Comparison of ENCODE assay signal across 8 mouse cellular contexts in genomic region chr2:164443460-164444000, GRCm38 (mm10). TPM values are rescaled to one million over a fixed set of nuclear protein-coding genes. Genes with fewer than 3 reads are reported as not detected.
DNase-seq lines count a peak whose midpoint lies in the region; ATAC-seq and TF ChIP-seq lines count a peak whose summit lies in the region.

Gene Sdc4, minus strand, starts transcription at chr2:164443887.

- H3K36me3 ChIP-seq in thymus, adult 2 months (ENCODE audit: control insufficient read depth, insufficient read depth, low read length), result no peaks in the 10 kb centered on the region
- H3K36me3 ChIP-seq in embryonic facial prominence, embryonic 15.5 days, result no peaks in the 10 kb centered on the region
- H3K36me3 ChIP-seq in limb, embryonic 13.5 days, result no peaks in the 10 kb centered on the region
- H3K36me3 ChIP-seq in stomach, embryonic 14.5 days (ENCODE audit: control insufficient read depth, insufficient read depth, low read length), result no peaks in the 10 kb centered on the region

- no peak for DNase-seq in thymus, adult 2 months
- DNase-seq in thymus, postnatal 4 days, result no peak
- DNase-seq in heart, postnatal 14 days, result peak; percentile 16 to 31
- no peak for DNase-seq in cerebellum, postnatal 4 days (ENCODE audit: low spot score in 2 of 2)
- no peak for DNase-seq in frontal cortex, postnatal 36 days (ENCODE audit: low spot score in 2 of 2)

- H3K4me2 ChIP-seq in embryonic facial prominence, embryonic 15.5 days (replicated peaks), result peak within 1 kb of the TSS; percentile 69
- peak within 1 kb of the TSS; percentile 86 for H3K4me2 ChIP-seq in limb, embryonic 13.5 days (replicated peaks)
- H3K4me2 ChIP-seq in stomach, embryonic 14.5 days (replicated peaks; ENCODE audit: low read depth, low read length), result peak within 1 kb of the TSS; percentile 65

- no peak for TF ChIP-seq CTCF in thymus, adult 2 months (IDR thresholded peaks at IDR 0.05; ENCODE audit: borderline replicate concordance, control insufficient read depth, extremely low read depth, insufficient read depth, low read length, poor library complexity)

- H3K9me3 ChIP-seq in embryonic facial prominence, embryonic 15.5 days (replicated peaks), result no peaks in the 10 kb centered on the region
- no peaks in the 10 kb centered on the region for H3K9me3 ChIP-seq in limb, embryonic 13.5 days
- H3K9me3 ChIP-seq in stomach, embryonic 14.5 days (ENCODE audit: control insufficient read depth, low read depth, low read length), result no peaks in the 10 kb centered on the region

- TF ChIP-seq POLR2A in thymus, adult 2 months (IDR thresholded peaks at IDR 0.05; ENCODE audit: control insufficient read depth, extremely low read depth, insufficient read depth, low read length, poor library complexity), result no peak

- ATAC-seq in embryonic facial prominence, embryonic 15.5 days (ENCODE audit: insufficient number of reproducible peaks, low FRiP score, low TSS enrichment, low read depth), result no peak
- ATAC-seq in limb, embryonic 13.5 days (ENCODE audit: low FRiP score, low read depth), result no peak
- no peak; the same call in 1 of the 2 replicates for ATAC-seq in stomach, embryonic 14.5 days (ENCODE audit: insufficient number of reproducible peaks, insufficient read depth, low FRiP score, low read depth)

- H3K9ac ChIP-seq in embryonic facial prominence, embryonic 15.5 days, result peak within 1 kb of the TSS; percentile 79
- peak within 1 kb of the TSS; percentile 88 for H3K9ac ChIP-seq in limb, embryonic 13.5 days
- H3K9ac ChIP-seq in stomach, embryonic 14.5 days (replicated peaks; ENCODE audit: low read depth, low read length), result peak within 1 kb of the TSS; percentile 82

- H3K27me3 ChIP-seq in thymus, adult 2 months (ENCODE audit: control insufficient read depth, insufficient read depth, low read length), result peaks cover 6% of the 10 kb centered on the region; the same call in 1 of the 2 replicates
- H3K27me3 ChIP-seq in embryonic facial prominence, embryonic 15.5 days, result no peaks in the 10 kb centered on the region
- H3K27me3 ChIP-seq in limb, embryonic 13.5 days, result peaks cover 10% of the 10 kb centered on the region; the same call in 1 of the 2 replicates
- no peaks in the 10 kb centered on the region for H3K27me3 ChIP-seq in stomach, embryonic 14.5 days (ENCODE audit: control insufficient read depth, insufficient read depth, low read length)

- intact Hi-C loops in heart, postnatal 14 days (cut with DNase I), result no loop called here

- H3K27ac ChIP-seq in thymus, adult 2 months (ENCODE audit: control insufficient read depth, insufficient read depth, low read length), result no peak within 1 kb of the TSS
- H3K27ac ChIP-seq in embryonic facial prominence, embryonic 15.5 days (replicated peaks), result peak within 1 kb of the TSS; percentile 84
- H3K27ac ChIP-seq in limb, embryonic 13.5 days, result peak within 1 kb of the TSS; percentile 74
- H3K27ac ChIP-seq in stomach, embryonic 14.5 days (ENCODE audit: low read length), result peak within 1 kb of the TSS; percentile 69

- H3K4me1 ChIP-seq in thymus, adult 2 months (replicated peaks; ENCODE audit: control insufficient read depth, insufficient read depth, low read length), result peaks cover 31% of the 10 kb centered on the region
- H3K4me1 ChIP-seq in embryonic facial prominence, embryonic 15.5 days, result peaks cover 38% of the 10 kb centered on the region
- H3K4me1 ChIP-seq in limb, embryonic 13.5 days, result peaks cover 46% of the 10 kb centered on the region
- H3K4me1 ChIP-seq in stomach, embryonic 14.5 days (ENCODE audit: control insufficient read depth, insufficient read depth, low read length), result peaks cover 26% of the 10 kb centered on the region; the same call in 1 of the 2 replicates

- WGBS in thymus, adult 2 months, result 30% methylated on average over 18 of the region's 18 CpGs
- whole genome bisulfite sequencing in embryonic facial prominence, embryonic 15.5 days, result 9% methylated on average over 18 of the region's 18 CpGs
- 9% methylated on average over 18 of the region's 18 CpGs for WGBS in limb, embryonic 13.5 days
- 10% methylated on average over 18 of the region's 18 CpGs for WGBS in stomach, embryonic 14.5 days

- peak within 1 kb of the TSS; percentile 54 for H3K4me3 ChIP-seq in thymus, adult 2 months (ENCODE audit: control insufficient read depth, insufficient read depth, low read length)
- peak within 1 kb of the TSS; percentile 63 for H3K4me3 ChIP-seq in embryonic facial prominence, embryonic 15.5 days (replicated peaks)
- H3K4me3 ChIP-seq in limb, embryonic 13.5 days, result peak within 1 kb of the TSS; percentile 72
- H3K4me3 ChIP-seq in stomach, embryonic 14.5 days (ENCODE audit: low read depth, low read length), result peak within 1 kb of the TSS; percentile 64

RNA-seq across cellular contexts. Expression of gene Sdc4, which starts in this region (rescaled TPM):
- polyA plus RNA-seq in thymus, adult 2 months (2012; rRNA removed), result 18.6 TPM in 2 replicates
- polyA plus RNA-seq in embryonic facial prominence, embryonic 15.5 days (2015; fragmentation: Nextera tagmentation; extraction: Ambion mirVana), result 113 and 114 TPM in 2 replicates
- total RNA-seq in heart, postnatal 14 days (2021), result 10 to 100 TPM; 20.0 to 27.0 TPM
- 61.0 and 63.6 TPM in 2 replicates for polyA plus RNA-seq in limb, embryonic 13.5 days (2015; fragmentation: Nextera tagmentation; extraction: Ambion mirVana)
- 104 and 120 TPM in 2 replicates for polyA plus RNA-seq in stomach, embryonic 14.5 days (2014; fragmentation: Nextera tagmentation; extraction: Ambion mirVana)

Comparison
In these comparisons a context has a peak if more than half of its experiments do, and no peak if none do; other contexts are left out.
1. DNase-seq: peak in heart, postnatal 14 days (2 of 2); none in thymus, adult 2 months (single experiment), thymus, postnatal 4 days (single experiment), cerebellum, postnatal 4 days (0 of 2) and frontal cortex, postnatal 36 days (0 of 2).
2. Peak in every context shown above with its lines, with median percentiles within 50 percentile points of each other: H3K4me3 ChIP-seq, H3K4me2 ChIP-seq and H3K9ac ChIP-seq.